Mouse (Mus musculus): Measurements from ENCODE around the gene Olfr568.
A peak's percentile ranks its signal among the peaks of the same experiment; 100 is the strongest.

Gene Olfr568

DNA sequence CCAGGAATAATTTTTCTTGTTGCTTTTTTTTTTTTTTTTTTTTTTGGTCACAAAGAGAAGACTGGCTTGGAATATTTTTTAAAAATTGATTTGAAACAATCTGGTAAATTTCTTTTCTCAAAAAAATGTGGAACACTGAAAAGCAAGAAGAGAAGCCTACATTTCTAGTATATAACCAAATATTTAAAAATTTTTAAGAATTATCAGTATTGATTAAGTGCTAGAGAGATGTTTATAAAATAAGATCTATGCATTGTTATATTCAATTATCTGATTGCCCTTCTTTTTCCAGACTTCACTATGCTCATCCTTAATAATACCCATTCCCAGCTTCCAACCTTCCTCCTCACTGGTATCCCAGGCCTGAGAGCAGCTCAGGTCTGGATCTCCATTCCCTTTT lies at the start of gene Olfr568:
Olfr568 (plus strand) TSS at position 301 of the 400 bp plus-strand sequence.
- no peak for DNase-seq

- DNase-seq = no peak
Measured at GRCm38 (mm10) chr7:102855807-102856206, 21.1 kb upstream of the Olfr568 start.

- DNase-seq = no peak
Measured at GRCm38 (mm10) chr7:102858665-102859064, 18.3 kb upstream of the Olfr568 start, which contains the start of gene Olfr566. Gene Olfr566, minus strand, starts transcription at chr7:102858765.

DNA sequence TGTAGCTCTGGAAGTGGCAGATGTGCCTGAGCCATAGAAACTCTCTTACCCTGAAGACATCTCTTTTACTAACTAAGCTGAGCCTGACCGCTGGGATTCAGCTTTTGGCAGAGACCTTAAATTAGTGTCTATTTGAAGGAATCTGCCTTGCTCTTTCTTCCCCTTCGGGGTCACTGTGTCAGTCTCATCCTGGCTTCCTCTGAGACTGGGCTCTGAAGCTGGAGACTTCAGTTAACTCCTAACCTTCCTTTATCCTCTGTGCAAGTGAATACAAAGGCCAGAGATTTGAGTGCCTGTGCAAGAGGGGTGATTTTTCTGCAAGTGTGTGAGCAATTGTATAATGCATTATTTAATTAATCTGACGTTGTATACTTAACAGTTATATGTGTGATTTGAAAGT lies 13.9 kb downstream of the Olfr568 start, which contains the start of gene Olfr569:
Olfr569 (minus strand) TSS at position 101 of the 400 bp plus-strand sequence.
- DNase-seq = no peak

GRCm38 (mm10) chr7:102915261-102915660 lies 38.3 kb downstream of the Olfr568 start:
- no peak for DNase-seq

- no peak for DNase-seq
Measured at GRCm38 (mm10) chr7:102916405-102916804, 39.5 kb downstream of the Olfr568 start.

DNA sequence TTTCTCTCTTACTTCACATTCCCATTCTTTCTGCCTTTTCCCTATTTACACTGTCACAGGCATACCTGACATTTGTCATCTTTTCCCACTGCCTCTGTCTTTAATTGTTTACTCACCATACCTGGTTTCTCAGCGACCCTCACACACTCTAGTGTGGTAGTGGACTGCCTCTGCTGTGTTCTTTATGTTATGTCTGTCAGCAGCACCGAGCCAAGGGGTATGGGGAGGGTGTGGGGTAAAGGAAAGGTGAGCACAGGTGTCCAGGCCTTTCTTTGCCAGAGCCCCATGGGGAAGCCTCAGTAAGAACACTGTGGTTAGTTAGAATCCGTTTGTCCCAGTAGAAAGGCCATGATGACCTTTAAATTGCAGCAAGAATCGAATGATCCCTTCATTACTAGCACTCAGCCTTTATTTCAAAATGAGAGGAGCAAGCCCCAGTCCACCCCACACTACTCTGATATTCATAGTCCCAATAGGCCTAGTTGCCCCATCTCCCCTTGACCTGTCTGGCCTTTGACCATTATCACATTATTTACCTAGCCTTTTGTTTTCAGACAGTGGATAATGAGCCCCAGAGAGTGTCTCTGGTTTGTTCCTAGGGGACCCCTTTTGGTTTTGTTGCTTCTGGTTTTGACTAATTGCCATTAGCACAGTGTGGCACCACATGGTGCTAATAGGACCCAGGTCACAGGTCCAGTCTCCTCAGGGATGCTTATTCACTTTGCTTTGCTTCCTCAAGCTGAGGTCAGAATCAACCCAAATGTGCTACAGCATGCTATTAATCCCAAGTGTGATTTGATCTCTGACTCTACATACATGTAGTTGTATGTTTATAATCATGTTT lies 40.3 kb downstream of the Olfr568 start, which contains the start of gene Olfr571:
Olfr571 (minus strand) TSS at position 505 of the 844 bp plus-strand sequence.
- peak; percentile 5 for DNase-seq

DNA sequence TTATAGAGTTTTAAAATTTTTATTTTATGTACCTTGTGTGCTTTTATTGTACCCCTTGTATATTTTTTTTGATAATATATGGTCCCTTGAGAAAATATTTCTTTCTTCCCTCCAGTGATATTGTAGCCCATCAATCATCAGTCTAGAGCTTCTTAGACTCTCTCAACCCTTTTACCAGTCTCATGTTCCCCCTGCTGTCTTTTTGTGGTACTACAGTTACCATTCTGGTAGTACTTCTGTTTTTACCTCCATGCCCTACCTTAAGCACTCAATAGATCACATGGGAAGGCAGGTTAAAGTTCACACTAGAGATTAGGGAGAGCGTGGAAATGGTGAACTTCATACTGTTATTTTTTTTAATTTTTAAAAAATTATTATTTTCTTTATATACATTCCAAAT lies 42.7 kb downstream of the Olfr568 start:
- peak; percentile 72 for DNase-seq

DNA sequence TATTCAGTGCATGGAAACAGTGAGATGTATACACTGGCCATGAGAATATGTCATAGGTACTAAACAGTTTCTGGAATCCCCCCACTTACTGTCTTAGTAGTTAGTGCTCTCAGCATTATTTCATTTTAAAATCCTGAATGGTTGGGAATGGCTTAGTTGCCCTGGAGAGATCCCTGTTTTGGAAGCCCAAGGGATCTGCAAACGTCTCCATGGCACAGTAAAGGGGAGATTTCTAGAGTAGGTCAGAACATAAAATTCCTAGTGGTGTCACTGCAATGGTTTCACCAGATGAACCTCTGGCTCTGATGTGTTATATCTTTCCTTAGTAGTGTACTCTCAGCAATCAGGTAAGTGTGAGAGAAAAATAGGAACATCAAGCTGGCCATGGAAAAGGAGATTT lies 47.2 kb downstream of the Olfr568 start, which contains the start of gene Olfr572:
Olfr572 (plus strand) TSS at position 301 of the 400 bp plus-strand sequence.
- no peak for DNase-seq

- DNase-seq = no peak
Measured at GRCm38 (mm10) chr7:102927105-102927504, 50.2 kb downstream of the Olfr568 start.

All from embryo, embryonic 11 days (tissue).